Mouse (Mus musculus) megakaryocyte-erythroid progenitor cell, adult 5-6 weeks (primary cell): ENCODE data around the gene Sgca. TPM values are rescaled to one million over a fixed set of nuclear protein-coding genes. Genes with fewer than 3 reads are reported as not detected.

Source experiments
- ATAC-seq: replicated peaks from 2 replicates; pipeline ENCODE4 v1.8.0; 2016; ENCODE audit warnings: mild to moderate bottlenecking, inconsistent platforms; ENCODE audit not compliant: severe bottlenecking, poor library complexity, low FRiP score, low TSS enrichment
- total RNA-seq, 2 experiments: library from RNA; stranded (forward) in 1 of 2; stranded (reverse) in 1 of 2; fragments of 200-1000, 215-1000 nt in 1 of 2; fragments of >200 nt in 1 of 2; fragmentation: Nextera tagmentation in 1 of 2; gene quantifications; 2 replicates each; pipeline ENCODE4 v1.2.3; 2014 to 2017

Sgca gene
- total RNA-seq, 2 experiments from 2014 or later, result not detected

GRCm38 (mm10) chr11:94930151-94930550, 46.0 kb downstream of the Sgca start:
- ATAC-seq, result no peak

- no peak for ATAC-seq
These were observed 46.5 kb downstream of the Sgca start for GRCm38 (mm10) chr11:94929599-94929998.

- peak; percentile 84 for ATAC-seq
These were observed 47.3 kb downstream of the Sgca start for GRCm38 (mm10) chr11:94928820-94929219.

- ATAC-seq, result no peak
These were observed 48.3 kb downstream of the Sgca start for GRCm38 (mm10) chr11:94927771-94928291.

GRCm38 (mm10) chr11:94926431-94926830, 49.7 kb downstream of the Sgca start:
- no peak for ATAC-seq

- no peak for ATAC-seq
These were observed 51.1 kb downstream of the Sgca start for GRCm38 (mm10) chr11:94924977-94925376.

GRCm38 (mm10) chr11:94920996-94921401, 55.1 kb downstream of the Sgca start:
- no peak for ATAC-seq

- no peak for ATAC-seq
These were observed 58.4 kb downstream of the Sgca start for GRCm38 (mm10) chr11:94917717-94918116.

- no peak for ATAC-seq
These were observed 59.6 kb downstream of the Sgca start for GRCm38 (mm10) chr11:94916477-94916876.

- ATAC-seq, result 0 out of 2 replicates have a peak, but pooled peaks have one; percentile 37
These were observed 60.3 kb downstream of the Sgca start for GRCm38 (mm10) chr11:94915675-94916403.

GRCm38 (mm10) chr11:94913302-94914090, 62.6 kb downstream of the Sgca start:
- ATAC-seq, result no peak

Other genes with a start within 250 kb of the Sgca start
- not detected in 2 replicates for gene Cdc34b, start 234.5 kb downstream of the Sgca start, total RNA-seq (2014; fragmentation: Nextera tagmentation)
- 0.53 TPM in 1 of 2 replicates, not detected in the other for gene Cdc34b, start 234.5 kb downstream of the Sgca start, total RNA-seq (2017)
- gene Tmem92, start 193.6 kb downstream of the Sgca start, total RNA-seq (2014; fragmentation: Nextera tagmentation), result not detected in 2 replicates
- not detected in 2 replicates for gene Tmem92, start 193.6 kb downstream of the Sgca start, total RNA-seq (2017)
- not detected in 2 replicates for gene Col1a1, start 40.1 kb downstream of the Sgca start, total RNA-seq (2014; fragmentation: Nextera tagmentation)
- not detected in 2 replicates for gene Col1a1, start 40.1 kb downstream of the Sgca start, total RNA-seq (2017)
- not detected in 2 replicates for gene Hils1, start 8.7 kb downstream of the Sgca start, total RNA-seq (2014; fragmentation: Nextera tagmentation)
- gene Hils1, start 8.7 kb downstream of the Sgca start, total RNA-seq (2017), result not detected in 2 replicates
- 121 and 137 TPM in 2 replicates for gene Ppp1r9b, start 14.7 kb upstream of the Sgca start, total RNA-seq (2014; fragmentation: Nextera tagmentation)
- gene Ppp1r9b, start 14.7 kb upstream of the Sgca start, total RNA-seq (2017), result 174 and 229 TPM in 2 replicates
- 69.9 and 89.1 TPM in 2 replicates for gene Samd14, start 33.6 kb upstream of the Sgca start, total RNA-seq (2014; fragmentation: Nextera tagmentation)
- 29.0 and 30.8 TPM in 2 replicates for gene Samd14, start 33.6 kb upstream of the Sgca start, total RNA-seq (2017)
- 16.9 and 21.5 TPM in 2 replicates for gene Pdk2, start 65.0 kb upstream of the Sgca start, total RNA-seq (2014; fragmentation: Nextera tagmentation)
- 3.2 and 5.2 TPM in 2 replicates for gene Pdk2, start 65.0 kb upstream of the Sgca start, total RNA-seq (2017)
- gene Itga3, start 100.5 kb upstream of the Sgca start, total RNA-seq (2014; fragmentation: Nextera tagmentation), result not detected in 2 replicates
- 0.28 TPM in 1 of 2 replicates, not detected in the other for gene Itga3, start 100.5 kb upstream of the Sgca start, total RNA-seq (2017)
- gene Dlx3, start 143.8 kb upstream of the Sgca start, total RNA-seq (2014; fragmentation: Nextera tagmentation), result not detected in 2 replicates
- gene Dlx3, start 143.8 kb upstream of the Sgca start, total RNA-seq (2017), result not detected in 2 replicates
- gene Dlx4, start 169.9 kb upstream of the Sgca start, total RNA-seq (2014; fragmentation: Nextera tagmentation), result not detected in 2 replicates
- not detected in 2 replicates for gene Dlx4, start 169.9 kb upstream of the Sgca start, total RNA-seq (2017)